Mouse (Mus musculus) left cerebral cortex, adult 9 months (tissue): ENCODE data around the gene Rnf149.
"Not testable (repeated sequence)": the region's sequence is repeated elsewhere in the genome, so short reads cannot be mapped to it uniquely, and the experiment has no call there.

Source experiments
- DNase-seq, 2 experiments: peaks; one replicate each; pipeline ENCODE4 v3.0.0; 2022; ENCODE audit warnings: low spot score in 2 of 2

Gene Rnf149

GRCm38 (mm10) chr1:39577253-39577705 lies at the start of gene Rnf149:
Gene Rnf149, minus strand, starts transcription at chr1:39577405.
- DNase-seq = peak; percentile 90 to 97

GRCm38 (mm10) chr1:39625491-39625890 lies 48.3 kb upstream of the Rnf149 start:
- no peak for DNase-seq

GRCm38 (mm10) chr1:39623729-39624128 lies 46.5 kb upstream of the Rnf149 start:
- no peak for DNase-seq

GRCm38 (mm10) chr1:39623106-39623505 lies 45.9 kb upstream of the Rnf149 start:
- no peak for DNase-seq

- no peak for DNase-seq
These were observed 41.3 kb upstream of the Rnf149 start for GRCm38 (mm10) chr1:39618524-39618923.

- DNase-seq = no peak
These were observed 38.3 kb upstream of the Rnf149 start for GRCm38 (mm10) chr1:39615526-39615925.

- DNase-seq = peak in 1 of 2 experiments; percentile 28
These were observed 37.5 kb upstream of the Rnf149 start for GRCm38 (mm10) chr1:39614462-39615279.

GRCm38 (mm10) chr1:39613061-39613460 lies 35.9 kb upstream of the Rnf149 start:
- DNase-seq = no peak

- DNase-seq = no peak
These were observed 35.3 kb upstream of the Rnf149 start for GRCm38 (mm10) chr1:39612491-39612890.

GRCm38 (mm10) chr1:39608534-39608933 lies 31.3 kb upstream of the Rnf149 start:
- no peak for DNase-seq

GRCm38 (mm10) chr1:39602477-39602876 lies 25.3 kb upstream of the Rnf149 start:
- DNase-seq = no peak

GRCm38 (mm10) chr1:39598726-39599125 lies 21.5 kb upstream of the Rnf149 start:
- DNase-seq = peak in 1 of 2 experiments; percentile 42

GRCm38 (mm10) chr1:39597135-39597534 lies 19.9 kb upstream of the Rnf149 start:
- not testable (repeated sequence) for DNase-seq

GRCm38 (mm10) chr1:39593836-39594235 lies 16.6 kb upstream of the Rnf149 start:
- DNase-seq = no peak

- no peak for DNase-seq
These were observed 14.9 kb upstream of the Rnf149 start for GRCm38 (mm10) chr1:39592090-39592489.

- not testable (repeated sequence) for DNase-seq
These were observed 14.4 kb upstream of the Rnf149 start for GRCm38 (mm10) chr1:39591557-39591956.

- no peak for DNase-seq
These were observed 13.0 kb upstream of the Rnf149 start for GRCm38 (mm10) chr1:39590193-39590592.

- no peak for DNase-seq
These were observed 8.2 kb upstream of the Rnf149 start for GRCm38 (mm10) chr1:39585416-39585815.

GRCm38 (mm10) chr1:39583173-39583572 lies 6.0 kb upstream of the Rnf149 start:
- no peak for DNase-seq

GRCm38 (mm10) chr1:39581215-39581614 lies 4.0 kb upstream of the Rnf149 start:
- DNase-seq = no peak

- no peak for DNase-seq
These were observed 1.9 kb upstream of the Rnf149 start for GRCm38 (mm10) chr1:39579139-39579538.

GRCm38 (mm10) chr1:39578446-39578845 lies 1.2 kb upstream of the Rnf149 start:
- no peak for DNase-seq

GRCm38 (mm10) chr1:39576431-39577243 lies 568 bp downstream of the Rnf149 start:
- DNase-seq = peak in 1 of 2 experiments; percentile 64
